Mouse (Mus musculus) erythroblast, adult 5-6 weeks (primary cell): Measurements from ENCODE around the gene Tubg1. TPM values are rescaled to one million over a fixed set of nuclear protein-coding genes. Genes with fewer than 3 reads are reported as not detected.
"Not testable (repeated sequence)": the region's sequence is repeated elsewhere in the genome, so short reads cannot be mapped to it uniquely, and the experiment has no call there.

Experiments
- ATAC-seq: replicated peaks from 2 replicates; pipeline ENCODE4 v1.8.0; 2016; ENCODE audit warnings: moderate number of reproducible peaks, mild to moderate bottlenecking, moderate TSS enrichment, inconsistent platforms; ENCODE audit not compliant: poor library complexity, low FRiP score, severe bottlenecking
- total RNA-seq, 2 experiments: library from RNA; stranded (forward) in 1 of 2; stranded (reverse) in 1 of 2; fragments of 150-400 nt in 1 of 2; fragments of 200-764, 138-1000 nt in 1 of 2; gene quantifications; 2 replicates each; pipeline versions ENCODE4 v1.2.3 to v1.2.4; 2015 to 2017; ENCODE audit warnings: low replicate concordance in 2 of 2

Tubg1 gene
- total RNA-seq, 2 experiments from 2014 or later: 5.6 to 8.2 TPM

DNA sequence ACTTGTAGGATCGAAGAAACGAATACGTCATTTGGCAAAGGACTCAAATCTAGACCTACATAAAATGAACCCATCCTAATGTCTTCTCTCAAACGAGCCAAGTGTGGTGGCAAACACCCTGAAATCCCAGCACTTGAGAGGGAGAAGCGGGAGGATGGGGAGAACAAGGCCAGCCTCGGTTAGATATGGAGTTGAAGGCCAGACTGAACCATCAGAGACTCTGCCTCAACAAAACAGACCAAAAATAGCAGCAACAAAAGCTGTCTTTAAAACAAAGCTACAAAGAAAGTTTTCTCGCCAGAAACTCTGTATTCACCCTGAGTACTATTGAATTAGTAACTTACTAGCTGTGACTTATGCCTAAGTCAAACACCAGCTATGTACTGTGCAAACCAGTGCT is 17.3 kb downstream of the Tubg1 start:
- no peak for ATAC-seq

DNA sequence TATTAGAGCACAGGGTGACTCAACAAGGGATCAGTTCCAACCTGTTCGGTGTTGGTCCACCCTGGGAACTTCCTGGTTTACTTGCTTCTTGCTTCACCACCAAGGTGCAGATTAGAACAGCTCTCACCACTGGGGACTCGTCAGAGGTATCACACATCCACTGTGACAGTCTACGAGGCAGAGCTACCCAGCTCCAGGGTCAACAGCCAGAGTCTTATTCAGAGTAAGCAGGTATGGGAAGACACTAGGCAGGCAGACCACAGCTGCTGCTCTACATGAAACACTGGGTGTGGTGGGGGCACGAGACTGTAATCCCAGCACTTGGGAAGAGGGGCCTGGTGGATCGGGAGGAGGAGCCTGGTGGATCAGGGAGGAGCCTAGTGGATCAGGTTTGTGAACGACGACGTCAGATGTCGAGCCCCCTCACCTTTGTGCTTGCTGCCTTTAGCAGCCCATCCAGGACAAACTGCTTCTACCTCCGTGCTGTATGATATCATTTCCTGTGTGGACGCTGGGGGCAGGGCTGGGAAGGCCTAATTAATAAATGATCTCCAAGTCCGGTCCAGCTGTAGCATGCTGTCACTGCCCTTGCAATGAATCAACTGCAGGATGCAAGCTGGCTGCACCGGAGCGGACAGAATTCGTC is 18.9 kb downstream of the Tubg1 start:
- no peak for ATAC-seq

GRCm38 (mm10) chr11:101140164-101140819 is 20.6 kb downstream of the Tubg1 start:
- no peak for ATAC-seq

DNA sequence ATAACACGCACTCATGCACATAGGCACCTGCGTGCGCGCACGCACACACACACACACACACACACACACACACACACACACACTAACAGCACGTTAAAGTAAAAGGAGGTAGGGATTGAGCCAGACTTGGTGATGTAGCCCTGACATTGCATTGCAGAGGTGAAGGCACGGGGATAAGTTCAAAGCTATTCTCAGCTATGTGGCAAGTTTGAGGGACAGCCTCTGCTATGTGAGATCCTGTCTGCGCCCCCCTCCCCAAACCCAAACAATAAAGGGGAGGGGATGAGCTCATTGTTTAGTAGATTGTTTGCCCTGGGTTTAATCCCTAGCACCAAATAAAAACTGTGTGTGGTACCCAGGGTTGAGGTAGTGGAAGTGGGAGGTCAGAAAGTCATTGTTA is 21.4 kb downstream of the Tubg1 start:
- ATAC-seq: no peak

GRCm38 (mm10) chr11:101142215-101142967 is 22.7 kb downstream of the Tubg1 start:
- ATAC-seq: no peak

GRCm38 (mm10) chr11:101143338-101144225 is 23.8 kb downstream of the Tubg1 start:
- ATAC-seq: no peak

GRCm38 (mm10) chr11:101146377-101146776 is 26.6 kb downstream of the Tubg1 start:
- no peak for ATAC-seq

- ATAC-seq: no peak
Measured at GRCm38 (mm10) chr11:101148751-101149150, 29.0 kb downstream of the Tubg1 start.

DNA sequence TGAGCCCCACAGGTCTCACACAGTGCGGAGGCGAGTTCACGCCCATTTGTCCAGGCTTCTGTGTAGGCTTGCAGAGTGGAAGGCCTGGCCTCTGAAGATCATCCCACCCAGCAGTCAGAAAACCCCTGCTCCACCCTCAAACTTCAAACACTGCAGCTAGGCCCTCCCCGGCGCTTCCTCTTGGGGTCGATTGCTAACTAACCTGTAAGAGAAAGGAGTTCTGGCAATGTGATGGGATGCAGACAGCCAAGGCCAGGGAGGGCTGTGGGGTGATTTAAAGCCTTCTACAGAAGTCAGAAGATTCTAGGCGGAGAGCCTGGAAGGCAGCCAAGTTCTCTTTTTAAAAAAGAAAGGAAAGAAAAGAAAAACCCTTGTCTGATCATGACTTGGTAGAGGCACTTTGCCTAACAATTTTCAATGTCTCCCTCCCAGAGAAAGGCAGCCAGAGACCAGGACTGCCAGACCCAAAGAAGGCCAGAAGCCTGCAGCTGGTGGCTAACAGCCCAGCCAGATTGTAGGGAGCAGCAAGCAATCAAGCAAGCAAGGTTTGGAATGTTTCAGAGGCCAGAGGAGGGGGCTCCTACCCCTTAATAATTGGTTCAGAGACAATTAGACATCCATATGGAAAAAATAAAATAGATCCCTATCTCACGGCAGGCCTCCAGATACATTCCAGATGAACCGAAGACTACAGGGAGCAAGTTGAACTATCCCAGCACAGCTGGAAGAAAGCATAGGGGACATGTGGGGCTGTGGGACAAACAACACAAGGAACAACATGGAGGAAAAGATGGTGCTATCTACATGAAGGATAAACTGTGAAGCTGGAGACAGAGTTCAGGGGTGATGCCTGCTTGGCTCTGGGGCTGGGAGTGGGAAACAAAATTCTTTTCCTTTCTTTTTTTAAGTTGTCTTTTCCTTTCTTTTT is 29.7 kb downstream of the Tubg1 start:
- no peak for ATAC-seq

GRCm38 (mm10) chr11:101151063-101151462 is 31.3 kb downstream of the Tubg1 start:
- no peak for ATAC-seq

DNA sequence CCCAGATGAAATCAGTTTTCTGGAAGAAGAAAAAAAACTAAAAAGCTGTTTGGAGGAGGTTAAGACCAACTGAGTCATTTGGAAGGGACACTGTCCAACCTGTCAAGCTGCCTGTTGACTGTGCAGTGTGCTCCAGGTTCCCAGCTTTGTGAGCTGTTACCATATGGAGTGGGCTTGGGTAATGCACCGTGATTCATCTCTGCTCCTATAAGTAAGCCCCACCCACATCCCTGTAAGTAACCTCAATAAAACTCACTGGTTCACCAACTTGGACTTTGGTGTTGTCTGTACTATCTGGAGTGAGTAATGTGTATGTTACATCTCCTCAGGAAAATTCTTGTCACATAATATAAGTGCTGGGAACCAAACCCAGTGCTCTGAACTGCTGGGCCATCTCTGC is 33.1 kb downstream of the Tubg1 start:
- no peak for ATAC-seq

GRCm38 (mm10) chr11:101154648-101155047 is 34.9 kb downstream of the Tubg1 start:
- no peak for ATAC-seq

GRCm38 (mm10) chr11:101155151-101155550 is 35.4 kb downstream of the Tubg1 start:
- ATAC-seq: no peak

- ATAC-seq: no peak
Measured at GRCm38 (mm10) chr11:101155728-101156371, 36.1 kb downstream of the Tubg1 start, which contains the start of gene Tubg2. Gene Tubg2, plus strand, starts transcription at chr11:101155907.

GRCm38 (mm10) chr11:101160151-101160550 is 40.4 kb downstream of the Tubg1 start:
- not testable (repeated sequence) for ATAC-seq

DNA sequence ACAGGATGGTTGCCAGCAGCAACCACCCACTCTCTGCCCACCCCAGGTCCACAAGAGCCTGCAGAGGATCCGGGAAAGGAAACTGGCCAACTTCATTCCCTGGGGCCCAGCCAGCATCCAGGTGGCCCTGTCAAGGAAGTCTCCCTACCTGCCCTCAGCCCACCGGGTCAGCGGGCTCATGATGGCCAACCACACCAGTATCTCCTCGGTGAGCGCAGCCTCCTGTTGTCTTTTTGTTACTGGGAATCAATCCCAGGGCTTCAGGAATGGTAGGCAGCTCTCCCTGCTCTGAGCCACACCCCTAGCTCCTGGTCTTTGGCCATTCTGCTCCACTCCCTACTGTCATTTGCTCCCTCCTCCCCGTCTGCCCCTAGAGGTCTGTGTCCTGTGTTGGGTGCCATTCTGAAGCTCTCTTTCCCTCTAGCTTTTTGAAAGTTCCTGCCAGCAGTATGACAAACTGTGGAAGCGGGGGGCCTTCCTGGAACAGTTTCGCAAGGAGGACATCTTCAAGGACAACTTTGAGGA is 41.3 kb downstream of the Tubg1 start:
- ATAC-seq: not testable (repeated sequence)

DNA sequence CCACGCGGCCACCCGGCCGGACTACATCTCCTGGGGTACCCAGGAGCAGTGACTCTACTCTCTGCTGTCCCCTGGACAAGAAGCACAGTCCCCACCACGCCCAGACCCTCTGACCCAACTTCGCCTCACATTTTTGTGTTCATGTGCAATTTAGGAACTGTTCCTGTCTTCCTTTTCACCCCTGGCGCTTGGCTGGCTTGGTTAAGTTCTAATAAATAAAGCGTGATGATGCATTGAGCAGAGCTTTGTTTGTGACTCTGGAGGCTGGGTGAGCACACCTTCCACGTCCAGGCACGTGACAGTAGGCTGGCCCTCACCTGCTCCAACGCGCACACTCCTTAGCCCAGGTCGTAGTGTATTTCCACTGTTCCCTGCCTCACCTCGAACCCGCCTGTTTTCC is 41.8 kb downstream of the Tubg1 start:
- ATAC-seq: no peak

- ATAC-seq: no peak
Measured at GRCm38 (mm10) chr11:101162301-101162700, 42.6 kb downstream of the Tubg1 start.
